ENCODE assay signal across 8 mouse cellular contexts in genomic region chr5:151686606-151687525, GRCm38 (mm10). TPM values are rescaled to one million over a fixed set of nuclear protein-coding genes. Genes with fewer than 3 reads are reported as not detected.
DNase-seq lines count a peak whose midpoint lies in the region; ATAC-seq and TF ChIP-seq lines count a peak whose summit lies in the region.

No protein-coding gene starts in this region.

- peak; percentile 83 for DNase-seq in ES-CJ7 (ENCODE audit: low read depth, low spot score)
- peak; percentile 21 for DNase-seq in cerebellum, adult 11-12 months
- DNase-seq in heart, postnatal 25 days (ENCODE audit: low spot score): peak; percentile 31
- DNase-seq in layer of hippocampus, adult 11-12 months (ENCODE audit: low spot score): peak; percentile 79
- DNase-seq in liver, postnatal 0 days: peak; percentile 85
- peak; percentile 87 for DNase-seq in testis, postnatal 10 days (ENCODE audit: low spot score)

- no peaks in the 10 kb centered on the region for H3K36me3 ChIP-seq in forebrain, embryonic 15.5 days
- no peaks in the 10 kb centered on the region for H3K36me3 ChIP-seq in liver, postnatal 0 days (replicated peaks; ENCODE audit: insufficient read depth, low read length)
- H3K36me3 ChIP-seq in neural tube, embryonic 15.5 days: no peaks in the 10 kb centered on the region

- H3K27ac ChIP-seq in forebrain, embryonic 15.5 days (replicated peaks): no peak overlapping the region
- no peak overlapping the region for H3K27ac ChIP-seq in liver, postnatal 0 days (ENCODE audit: low read depth)
- H3K27ac ChIP-seq in neural tube, embryonic 15.5 days (replicated peaks): no peak overlapping the region

- peak; percentile 70 for TF ChIP-seq CTCF in liver, postnatal 0 days (IDR thresholded peaks at IDR 0.05; ENCODE audit: low read depth)

- H3K9me3 ChIP-seq in forebrain, embryonic 15.5 days: no peaks in the 10 kb centered on the region
- no peaks in the 10 kb centered on the region for H3K9me3 ChIP-seq in liver, postnatal 0 days (ENCODE audit: low read length)
- no peaks in the 10 kb centered on the region for H3K9me3 ChIP-seq in neural tube, embryonic 15.5 days (replicated peaks)

- H3K4me2 ChIP-seq in forebrain, embryonic 15.5 days (replicated peaks): peak overlapping the region; percentile 34
- H3K4me2 ChIP-seq in liver, postnatal 0 days (ENCODE audit: low read depth, low read length): peak overlapping the region; percentile 69
- peak overlapping the region; percentile 53 for H3K4me2 ChIP-seq in neural tube, embryonic 15.5 days

- H3K4me1 ChIP-seq in forebrain, embryonic 15.5 days: no peaks in the 10 kb centered on the region
- H3K4me1 ChIP-seq in liver, postnatal 0 days (ENCODE audit: insufficient read depth): no peaks in the 10 kb centered on the region
- no peaks in the 10 kb centered on the region for H3K4me1 ChIP-seq in neural tube, embryonic 15.5 days

- WGBS in forebrain, embryonic 15.5 days: 29% methylated on average over 15 of the region's 15 CpGs
- 25% methylated on average over 15 of the region's 15 CpGs for WGBS in liver, postnatal 0 days (ENCODE audit: insufficient replicate concordance)
- WGBS in neural tube, embryonic 15.5 days: 27% methylated on average over 15 of the region's 15 CpGs

- intact Hi-C loops in heart, postnatal 25 days (cut with DNase I): no loop called here

- TF ChIP-seq EP300 in liver, postnatal 0 days (IDR thresholded peaks at IDR 0.05; ENCODE audit: low read depth): no peak

- H3K4me3 ChIP-seq in forebrain, embryonic 15.5 days: no peak overlapping the region
- H3K4me3 ChIP-seq in liver, postnatal 0 days (ENCODE audit: low read depth, low read length): no peak overlapping the region; the same call in 1 of the 2 replicates
- 0 out of 2 replicates have a peak overlapping the region, but pooled peaks have one; percentile 12 for H3K4me3 ChIP-seq in neural tube, embryonic 15.5 days (replicated peaks)

- peak; percentile 94 for ATAC-seq in forebrain, embryonic 15.5 days (replicated peaks)
- peak; percentile 92 for ATAC-seq in liver, postnatal 0 days
- ATAC-seq in neural tube, embryonic 15.5 days (ENCODE audit: low FRiP score): peak; percentile 94

- H3K27me3 ChIP-seq in forebrain, embryonic 15.5 days: no peaks in the 10 kb centered on the region
- no peaks in the 10 kb centered on the region for H3K27me3 ChIP-seq in liver, postnatal 0 days (ENCODE audit: insufficient read depth, low read length)
- H3K27me3 ChIP-seq in neural tube, embryonic 15.5 days (replicated peaks): no peaks in the 10 kb centered on the region

- no peak overlapping the region for H3K9ac ChIP-seq in forebrain, embryonic 15.5 days (replicated peaks)
- no peak overlapping the region for H3K9ac ChIP-seq in liver, postnatal 0 days (replicated peaks)
- H3K9ac ChIP-seq in neural tube, embryonic 15.5 days (replicated peaks): no peak overlapping the region

RNA-seq across cellular contexts. Expression of gene Rfc3, which starts 35.8 kb away (rescaled TPM):
- polyA plus RNA-seq in forebrain, embryonic 15.5 days (2015; fragmentation: Nextera tagmentation; extraction: Ambion mirVana): 86.4 and 93.6 TPM in 2 replicates
- 1 to 10 TPM; 3.6 to 4.4 TPM for total RNA-seq in heart, postnatal 25 days (2021)
- polyA plus RNA-seq in liver, postnatal 0 days (2015; fragmentation: Nextera tagmentation; extraction: Ambion mirVana): 26.7 and 28.5 TPM in 2 replicates
- 56.3 and 64.9 TPM in 2 replicates for polyA plus RNA-seq in neural tube, embryonic 15.5 days (2015; fragmentation: Nextera tagmentation; extraction: Ambion mirVana)

Comparison
In these comparisons a context has a peak if more than half of its experiments do, and no peak if none do; other contexts are left out.
1. DNase-seq: peak in every context shown above with its lines; median percentile 87 in testis, postnatal 10 days; 85 in liver, postnatal 0 days; 83 in ES-CJ7; 79 in layer of hippocampus, adult 11-12 months; 31 in heart, postnatal 25 days; 21 in cerebellum, adult 11-12 months.